Comparison of ENCODE assay signal across 22 mouse cellular contexts in the genomic region with DNA sequence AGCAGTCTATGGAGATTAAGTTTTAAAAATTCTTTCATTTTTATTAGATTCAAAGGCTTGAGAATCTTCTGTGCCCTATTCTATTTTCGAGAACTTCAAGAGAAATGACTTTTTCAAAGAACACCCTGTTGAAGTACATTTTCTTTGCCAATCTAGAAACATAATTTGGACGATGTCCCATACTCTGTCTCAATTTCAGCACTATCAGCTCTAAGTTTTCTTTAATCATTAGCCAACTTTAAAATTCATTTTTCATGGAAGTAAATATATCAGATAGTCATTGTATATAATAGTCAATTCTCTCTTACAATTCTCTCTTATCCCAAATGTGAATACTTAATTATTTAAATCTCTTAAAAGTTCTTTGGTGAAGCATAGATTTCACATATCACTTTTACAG.
"Had no signal": no experiment of that assay in that cellular context is flagged by ENCODE, and none has a peak within 500 bp of the region (broad histone marks: within the 10 kb centered on the region; RNA-seq: fewer than 3 reads in every experiment).

No protein-coding gene starts in this region.

- H3K4me2 ChIP-seq: heart, embryonic 11.5 days; heart, embryonic 13.5 days; heart, embryonic 15.5 days; hindbrain, embryonic 13.5 days; hindbrain, embryonic 15.5 days; kidney, embryonic 15.5 days; limb, embryonic 13.5 days; limb, embryonic 15.5 days had no signal

- ATAC-seq: hindbrain, postnatal 0 days had no signal

- H3K9me3 ChIP-seq: heart, embryonic 13.5 days; heart, embryonic 15.5 days; hindbrain, embryonic 13.5 days; hindbrain, embryonic 15.5 days; kidney, embryonic 15.5 days; limb, embryonic 13.5 days; limb, embryonic 15.5 days had no signal

- H3K36me3 ChIP-seq: heart, embryonic 13.5 days; heart, embryonic 15.5 days; hindbrain, embryonic 13.5 days; hindbrain, embryonic 15.5 days; kidney, embryonic 15.5 days; limb, embryonic 13.5 days; limb, embryonic 15.5 days had no signal

- DNase-seq: gastrocnemius, postnatal 14 days; gastrocnemius, postnatal 36 days; heart, adult 11 months; heart, adult 2 months; heart, postnatal 14 days; heart, postnatal 36 days; kidney, adult 11 months; kidney, adult 2 months; kidney, adult 9 months; kidney, postnatal 14 days; kidney, postnatal 36 days had no signal

- H3K27ac ChIP-seq: heart, adult 2 months; heart, embryonic 13.5 days; heart, embryonic 15.5 days; hindbrain, embryonic 13.5 days; hindbrain, embryonic 15.5 days; hindbrain, postnatal 0 days; kidney, embryonic 15.5 days; kidney, postnatal 0 days; limb, embryonic 13.5 days; limb, embryonic 15.5 days had no signal

- H3K4me1 ChIP-seq: heart, embryonic 13.5 days; heart, embryonic 15.5 days; hindbrain, embryonic 13.5 days; hindbrain, embryonic 15.5 days; kidney, embryonic 15.5 days; limb, embryonic 13.5 days; limb, embryonic 15.5 days had no signal

- H3K27me3 ChIP-seq: heart, embryonic 13.5 days; heart, embryonic 15.5 days; hindbrain, embryonic 13.5 days; hindbrain, embryonic 15.5 days; kidney, embryonic 15.5 days; limb, embryonic 13.5 days; limb, embryonic 15.5 days had no signal

- H3K9ac ChIP-seq: forebrain, postnatal 0 days; heart, embryonic 13.5 days; heart, embryonic 15.5 days; hindbrain, embryonic 13.5 days; hindbrain, embryonic 15.5 days; kidney, embryonic 15.5 days; limb, embryonic 13.5 days; limb, embryonic 15.5 days had no signal

- H3K4me3 ChIP-seq: heart, adult 2 months; heart, embryonic 13.5 days; heart, embryonic 15.5 days; hindbrain, embryonic 13.5 days; hindbrain, embryonic 15.5 days; kidney, embryonic 15.5 days; limb, embryonic 13.5 days; limb, embryonic 15.5 days had no signal
